Mouse (Mus musculus): ENCODE measurements around the gene Gm5934. TPM values are rescaled to one million over a fixed set of nuclear protein-coding genes. Genes with fewer than 3 reads are reported as not detected.

The Gm5934 gene
- polyA plus RNA-seq (2012; ENCODE audit: low replicate concordance) = not detected in 2 replicates

GRCm38 (mm10) chrX:24500660-24501059 lies at the start of gene Gm5934:
Gm5934 (minus strand) TSS chrX:24500760.

Other genes with a start within 250 kb of the Gm5934 start
- gene Gm4297, start 74.1 kb upstream of the Gm5934 start, polyA plus RNA-seq (2012; ENCODE audit: low replicate concordance) = not detected in 2 replicates